Mouse (Mus musculus) embryo, embryonic 9.5 days (tissue): Measurements from ENCODE around the gene Cmtr1.

Experiments used
- DNase-seq: peaks from one replicate; pipeline ENCODE4 v3.0.0-alpha.2; 2017; ENCODE audit errors: extremely low spot score

Cmtr1 gene

DNA sequence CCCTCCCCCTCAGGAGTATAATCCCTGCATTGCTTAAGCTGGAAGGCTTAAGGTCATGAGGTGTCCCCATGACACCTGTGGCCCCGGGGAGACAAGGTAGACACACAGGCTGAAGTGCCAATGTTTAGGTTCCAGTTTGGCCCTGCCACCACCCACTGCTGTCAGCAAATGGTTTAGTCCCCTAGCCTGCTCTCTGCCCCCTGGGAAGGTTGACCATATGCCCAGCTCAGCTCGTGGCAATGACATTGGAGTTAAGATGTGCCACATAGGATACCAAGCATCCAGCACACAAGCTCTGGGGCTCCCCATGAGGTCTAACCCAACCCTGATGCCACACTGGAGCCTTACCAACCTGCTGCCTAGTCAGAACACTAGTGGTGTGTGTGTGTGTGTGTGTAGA lies 72.1 kb downstream of the Cmtr1 start:
- no peak for DNase-seq

DNA sequence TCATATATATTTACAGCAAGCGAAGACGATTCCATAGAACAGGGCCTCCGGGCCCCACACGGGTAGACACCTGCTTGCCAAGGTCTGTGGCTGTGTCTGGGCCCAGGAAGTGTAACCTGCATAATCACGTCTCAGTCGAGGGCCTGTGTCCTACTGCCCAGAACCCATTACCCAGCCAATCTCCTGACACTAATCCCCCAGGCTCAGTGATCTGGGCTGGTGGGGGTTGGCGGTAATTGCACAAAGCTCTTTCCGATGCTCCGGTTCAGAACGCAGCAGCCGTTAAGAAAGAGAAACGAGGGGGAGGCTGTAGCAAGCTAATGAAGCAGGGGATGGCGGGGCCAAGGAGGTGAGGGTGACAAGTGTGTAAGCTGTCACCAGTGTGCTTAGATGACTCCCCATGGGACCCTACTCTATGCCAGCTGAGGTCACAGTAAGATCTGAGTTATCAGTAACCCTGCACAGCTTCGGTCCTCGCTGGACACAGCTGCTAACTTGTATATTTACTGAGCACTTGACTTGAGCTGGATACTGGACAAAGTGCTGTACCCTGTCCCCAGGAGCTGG lies 76.1 kb downstream of the Cmtr1 start:
- DNase-seq: peak; percentile 28

DNA sequence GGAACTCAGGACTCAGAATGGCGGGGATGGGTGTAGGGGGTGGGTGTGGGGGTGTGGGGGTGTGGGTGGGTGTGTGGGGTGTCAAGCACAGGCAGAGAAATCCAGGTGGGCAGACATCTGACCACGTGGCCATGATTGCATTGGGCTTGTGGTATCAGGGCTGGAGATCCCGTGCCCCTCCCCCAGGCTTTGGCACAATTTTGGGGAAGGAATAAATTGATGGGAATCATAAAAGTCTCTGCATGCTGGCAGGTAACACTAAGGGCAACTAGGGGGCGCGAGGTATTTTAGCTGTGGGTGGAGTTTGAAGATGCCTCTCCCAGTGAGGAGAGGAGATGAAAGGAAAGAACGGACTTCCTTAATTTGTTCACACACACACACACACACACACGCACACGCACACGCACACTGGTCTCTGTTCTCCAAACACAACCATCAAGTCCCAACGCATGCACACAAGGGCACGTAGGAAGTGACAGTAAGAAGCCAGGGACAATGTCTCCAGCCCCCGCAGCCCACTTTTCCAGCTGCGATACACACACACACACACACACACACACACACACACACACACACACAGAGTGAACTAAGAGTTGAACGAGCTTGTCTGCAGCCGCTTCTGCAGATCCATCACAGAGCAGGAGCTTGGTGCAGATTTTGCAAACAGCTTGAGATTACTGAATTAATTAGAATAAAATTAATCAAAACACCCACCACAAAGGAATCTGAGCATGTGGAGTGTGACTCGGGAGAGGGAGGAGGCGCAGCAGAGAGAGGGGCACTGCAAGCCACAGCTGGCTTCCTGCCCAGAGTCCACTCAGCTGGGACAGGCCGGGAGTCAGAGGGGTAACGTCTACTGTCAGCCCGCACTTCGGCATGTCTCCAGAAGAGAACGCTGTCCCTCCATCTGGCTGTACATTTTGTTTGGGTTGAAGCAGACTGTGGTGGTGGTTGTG lies 77.7 kb downstream of the Cmtr1 start:
- DNase-seq: no peak

DNA sequence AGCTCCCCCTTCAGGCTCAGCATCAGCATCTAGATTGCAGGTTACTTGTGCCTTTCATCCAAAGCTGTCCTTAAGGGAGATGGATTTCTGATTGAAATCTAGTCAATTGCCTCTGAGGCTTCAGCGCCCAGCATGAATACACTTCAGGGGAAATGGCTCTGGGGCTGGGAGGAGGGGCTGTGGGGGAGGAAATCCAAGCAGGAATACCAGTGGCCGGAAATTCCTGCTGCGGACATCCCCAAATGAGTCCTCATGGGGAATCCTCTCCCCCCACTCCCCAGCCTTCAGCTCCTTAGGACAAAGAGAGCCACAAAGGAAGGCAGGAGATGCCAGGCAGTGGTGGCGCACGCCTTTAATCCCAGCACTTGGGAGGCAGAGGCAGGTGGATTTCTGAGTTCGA lies 87.1 kb downstream of the Cmtr1 start:
- DNase-seq: no peak

DNA sequence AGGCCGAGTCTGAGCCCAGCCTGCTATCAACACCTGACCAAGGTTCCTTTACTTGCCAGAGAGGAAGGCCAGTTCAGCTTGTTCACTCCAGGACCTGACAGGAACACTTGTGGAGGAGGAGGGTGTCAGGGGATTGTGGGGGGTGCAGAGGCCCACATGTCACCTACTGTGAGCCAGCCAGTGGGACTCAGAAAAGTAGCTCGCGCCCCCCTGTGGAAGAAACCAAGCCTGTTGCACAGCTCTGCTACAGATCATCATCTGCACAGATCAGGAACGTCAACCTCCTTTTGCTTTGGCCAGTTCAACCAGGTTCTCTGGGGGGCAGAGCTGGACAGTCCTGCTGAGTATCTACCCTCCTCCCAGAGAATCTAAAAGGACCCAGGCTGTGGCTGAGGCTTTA lies 94.1 kb downstream of the Cmtr1 start:
- no peak for DNase-seq
